Mouse (Mus musculus) CH12.LX (cell line): ENCODE data around the gene Cd151.

Source experiments
- CTCF ChIP-seq, 2 experiments: IDR thresholded peaks in 1 of 2; conservative IDR thresholded peaks in 1 of 2; 2 replicates each; pipeline ENCODE4 v1.5.1; 2011 to 2012; ENCODE audit warnings: low read depth in 2 of 2, low read length in 2 of 2, improper control_type of control experiment in 1 of 2, inconsistent platforms in 1 of 2, mild to moderate bottlenecking in 1 of 2, moderate library complexity in 1 of 2
- MAX ChIP-seq: IDR thresholded peaks from 2 replicates; pipeline ENCODE4 v1.6.1; 2011; ENCODE audit warnings: low read length, improper control_type of control experiment
- MYC ChIP-seq: IDR thresholded peaks from 2 replicates; pipeline ENCODE4 v1.6.1; 2011; ENCODE audit warnings: low read depth, mild to moderate bottlenecking, improper control_type of control experiment, low read length
- TBP ChIP-seq: conservative IDR thresholded peaks from 2 replicates; pipeline ENCODE4 v1.6.1; 2011; ENCODE audit warnings: low read depth, low read length, improper control_type of control experiment

GRCm38 (mm10) chr7:141451928-141452327 is 15.3 kb upstream of the Cd151 start:
- TF ChIP-seq MAX (no peak), CTCF (conservative IDR thresholded peaks at IDR 0.05 in 1 of 2, IDR thresholded peaks at IDR 0.05 in 1 of 2; ENCODE audit: low read depth in 2 of 2, low read length in 2 of 2) (no peak), MYC (no peak), TBP (no peak)
